Mouse (Mus musculus) gastrocnemius, postnatal 14 days (tissue): ENCODE results near the gene Pm20d2. TPM values are rescaled to one million over a fixed set of nuclear protein-coding genes. Genes with fewer than 3 reads are reported as not detected.
A peak's percentile ranks its signal among the peaks of the same experiment; 100 is the strongest.

ENCODE experiments used
- DNase-seq: peaks from one replicate; pipeline ENCODE4 v3.0.0; 2021; ENCODE audit warnings: mixed read lengths
- intact Hi-C: fragments of 180-260 bp; cut with DNase I; formaldehyde crosslinking; loops from one replicate; pipeline ENCODE4 v1.15.1; 2025; ENCODE audit warnings: low total_unique reads
- total RNA-seq, 2 experiments: library from RNA; stranded (reverse); gene quantifications; 2 replicates each; pipeline ENCODE4 v1.2.3; 2021

The Pm20d2 gene
- total RNA-seq, 2 experiments from 2014 or later = 29.0 to 29.6 TPM

GRCm38 (mm10) chr4:33132221-33132620 lies 57.3 kb downstream of the Pm20d2 start, which contains the start of gene Gabrr1:
Gene Gabrr1, plus strand, starts transcription at chr4:33132521.
- intact Hi-C loops = no loop called here

DNA sequence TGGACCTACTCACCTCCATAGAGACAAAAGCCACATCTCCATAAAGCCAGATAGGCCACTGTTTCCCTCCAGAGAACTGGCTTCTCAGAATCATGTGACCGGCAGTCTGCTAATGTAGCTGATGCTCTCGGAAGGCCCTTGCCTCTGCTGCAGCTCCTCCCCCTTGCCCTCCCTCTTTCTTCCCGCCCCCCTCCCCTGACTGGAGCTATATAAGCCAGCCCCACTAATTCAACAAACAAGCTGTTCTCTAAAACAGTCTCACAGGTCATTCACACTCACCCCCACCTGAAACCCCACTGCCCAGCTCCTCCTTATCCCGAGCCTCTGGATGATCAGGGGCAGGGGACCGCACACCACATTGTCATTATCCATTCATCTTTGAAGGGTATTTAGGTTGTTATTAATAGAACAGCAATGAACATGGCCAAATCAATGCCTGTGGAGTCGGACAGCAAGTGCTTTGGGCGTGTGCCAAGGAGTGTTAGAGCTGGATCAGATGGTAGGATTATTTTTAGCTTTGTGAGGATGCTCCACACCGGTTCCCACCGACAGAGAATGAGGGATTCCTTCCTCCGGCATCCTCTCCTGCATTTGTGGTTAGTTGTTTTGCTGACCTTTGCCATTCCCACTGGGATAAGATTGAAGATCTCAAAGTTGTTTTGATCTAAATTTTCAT lies 64.0 kb downstream of the Pm20d2 start:
- intact Hi-C loops = no loop called here
- peak; percentile 15 for DNase-seq

More at GRCm38 (mm10) chr4:33132221-33132620, 57.3 kb downstream of the Pm20d2 start, which contains the start of gene Gabrr1:
- no peak for DNase-seq

DNA sequence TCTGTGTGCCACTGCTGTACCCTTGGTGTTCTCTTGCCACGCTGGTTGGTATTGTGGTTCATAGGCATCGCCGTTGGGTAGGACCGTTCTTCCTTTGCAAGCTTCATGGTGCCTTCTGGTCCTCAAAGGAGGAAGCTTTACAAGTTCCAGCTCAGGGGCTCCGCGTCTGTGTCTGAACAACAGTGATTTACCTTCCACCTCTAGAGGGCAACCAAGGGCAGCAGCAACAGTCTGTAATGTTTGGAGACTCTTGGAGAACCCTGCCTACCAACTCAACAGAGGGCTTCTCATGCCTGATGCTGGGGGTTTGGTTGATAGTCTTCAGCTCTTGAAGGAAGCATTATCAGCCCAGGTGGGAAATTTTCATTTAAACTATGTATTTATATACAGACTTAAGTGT lies 65.0 kb downstream of the Pm20d2 start:
- intact Hi-C loops = no loop called here
- DNase-seq = peak; percentile 36

Other genes with a start within 250 kb of the Pm20d2 start
- gene Ankrd6, start 238.9 kb downstream of the Pm20d2 start, total RNA-seq = 1 to 10 TPM; 2.3 TPM
- gene Rragd, start 206.7 kb downstream of the Pm20d2 start, total RNA-seq = 10 to 100 TPM; 84.1 to 84.5 TPM
- 10 to 100 TPM; 51.1 to 56.2 TPM for gene Ube2j1, start 158.3 kb downstream of the Pm20d2 start, total RNA-seq
- gene Gabrr2, start 126.7 kb downstream of the Pm20d2 start, total RNA-seq = 10 to 100 TPM; 19.2 to 51.0 TPM
- gene Gabrr1, start 57.2 kb downstream of the Pm20d2 start, total RNA-seq = not detected
- not detected for gene Srsf12, start 19.3 kb upstream of the Pm20d2 start, total RNA-seq
- 100 to 1,000 TPM in 1 of 2 experiments, 10 to 100 TPM in 1; 86.4 to 125 TPM for gene Pnrc1, start 100.4 kb upstream of the Pm20d2 start, total RNA-seq
- gene Rngtt, start 120.6 kb upstream of the Pm20d2 start, total RNA-seq = 1 to 10 TPM; 7.8 to 9.6 TPM